Mouse (Mus musculus): ENCODE measurements around the gene Dnajc3. TPM values are rescaled to one million over a fixed set of nuclear protein-coding genes. Genes with fewer than 3 reads are reported as not detected.

The Dnajc3 gene
- 100 to 1,000 TPM in 1 of 2 experiments, 10 to 100 TPM in 1; 69.1 to 108 TPM for polyA plus RNA-seq (2017; shearing (Covaris generic))

GRCm38 (mm10) chr14:118937533-118938492 lies at the start of gene Dnajc3:
Dnajc3 (plus strand) TSS chr14:118937976.

DNA sequence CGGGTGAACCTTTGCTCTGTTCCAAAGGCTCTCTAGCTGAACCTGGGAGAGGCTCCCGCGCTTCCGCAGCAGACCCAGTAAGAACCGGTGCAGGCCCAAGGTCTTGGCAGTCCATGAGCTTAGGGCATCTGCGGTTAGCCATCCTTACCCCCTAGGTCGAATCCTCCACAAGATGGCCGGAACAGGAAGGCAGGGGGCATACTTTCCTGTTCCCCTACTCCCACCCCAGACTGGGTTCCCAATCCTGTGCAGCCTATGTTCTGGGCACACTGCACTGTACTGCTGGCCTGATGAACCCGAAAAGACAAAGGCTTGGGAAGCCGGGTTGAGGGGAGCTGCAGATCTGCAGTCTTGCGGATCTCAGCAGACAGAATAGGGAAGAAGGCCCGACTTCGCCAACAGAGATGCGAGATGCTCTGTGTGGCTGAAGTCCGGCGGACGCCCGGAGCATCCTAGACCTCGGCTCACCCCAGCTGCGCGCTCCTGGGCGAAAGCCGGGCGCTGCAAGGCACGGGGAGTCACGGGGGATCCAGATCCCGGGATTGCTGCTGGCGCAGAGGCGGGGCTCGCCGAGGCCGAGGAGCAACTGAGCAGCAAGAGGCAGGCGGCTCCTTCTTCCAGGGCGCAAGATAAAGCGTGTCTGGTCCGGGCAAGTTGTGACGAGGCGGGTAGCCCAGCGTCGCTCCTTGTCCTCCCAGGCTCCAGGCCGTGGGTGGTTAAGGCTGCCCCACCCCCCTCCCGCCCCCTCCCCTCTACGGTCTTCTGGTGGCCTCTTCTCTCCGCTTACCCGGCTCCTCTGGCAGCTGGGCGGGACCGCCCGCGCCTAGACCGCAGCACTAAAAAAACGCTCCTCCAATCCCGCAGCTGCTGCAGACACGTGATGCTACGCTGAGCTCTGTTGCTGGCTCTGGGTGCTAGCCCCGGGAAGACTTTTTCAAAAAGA lies 12.8 kb upstream of the Dnajc3 start, which contains the start of gene Dzip1:
Dzip1 (minus strand) TSS at position 788 of the 943 bp plus-strand sequence.

Other genes with a start within 250 kb of the Dnajc3 start
- 10 to 100 TPM; 22.1 to 23.7 TPM for gene Abcc4, start 231.8 kb upstream of the Dnajc3 start, polyA plus RNA-seq (2017; shearing (Covaris generic))
- 1 to 10 TPM; 2.0 to 4.1 TPM for gene Cldn10, start 150.1 kb upstream of the Dnajc3 start, polyA plus RNA-seq (2017; shearing (Covaris generic))
- gene Dzip1, start 12.5 kb upstream of the Dnajc3 start, polyA plus RNA-seq (2017; shearing (Covaris generic)) = 10 to 100 TPM; 11.7 to 20.4 TPM
- gene Uggt2, start 161.5 kb downstream of the Dnajc3 start, polyA plus RNA-seq (2017; shearing (Covaris generic)) = 1 to 10 TPM; 1.1 to 1.7 TPM
- gene Hs6st3, start 200.4 kb downstream of the Dnajc3 start, polyA plus RNA-seq (2017; shearing (Covaris generic)) = not detected

Data from inflammation-experienced regulatory T-cells (primary cell).